Mouse (Mus musculus) Muller cell, postnatal 12 days (primary cell): ENCODE measurements at regions not wholly inside any gene's neighbourhood (a gene's known extent, or its start where the extent isn't known, plus 50 kb on each side); places are given as distances from the start of the nearest gene placed in this dataset.

Experiments used
- DNase-seq: peaks from one replicate; pipeline ENCODE4 v3.0.0-alpha.2; 2015; ENCODE audit errors: inconsistent ontology term

GRCm38 (mm10) chr11:64230071-64230470 lies 150.8 kb upstream of the Cox10 start:
- DNase-seq: no peak

GRCm38 (mm10) chr11:64220888-64221287 lies 141.6 kb upstream of the Cox10 start:
- DNase-seq: no peak

- DNase-seq: no peak
Measured at GRCm38 (mm10) chr11:64217181-64217580, 137.9 kb upstream of the Cox10 start.

GRCm38 (mm10) chr11:64210916-64211315 lies 131.6 kb upstream of the Cox10 start:
- no peak for DNase-seq

GRCm38 (mm10) chr11:64208306-64208705 lies 129.0 kb upstream of the Cox10 start:
- no peak for DNase-seq

GRCm38 (mm10) chr11:64207358-64207864 lies 128.1 kb upstream of the Cox10 start:
- DNase-seq: peak; percentile 42

GRCm38 (mm10) chr11:64206155-64206554 lies 126.9 kb upstream of the Cox10 start:
- peak; percentile 70 for DNase-seq

- DNase-seq: no peak
Measured at GRCm38 (mm10) chr11:64205069-64205468, 125.8 kb upstream of the Cox10 start.

GRCm38 (mm10) chr11:64204305-64204704 lies 125.0 kb upstream of the Cox10 start:
- no peak for DNase-seq

- no peak for DNase-seq
Measured at GRCm38 (mm10) chr11:64200874-64201273, 121.6 kb upstream of the Cox10 start.

- no peak for DNase-seq
Measured at GRCm38 (mm10) chr11:64195272-64195671, 116.0 kb upstream of the Cox10 start.

GRCm38 (mm10) chr11:64188701-64189100 lies 109.4 kb upstream of the Cox10 start:
- DNase-seq: no peak

GRCm38 (mm10) chr11:64187488-64188444 lies 108.5 kb upstream of the Cox10 start:
- DNase-seq: no peak

- DNase-seq: no peak
Measured at GRCm38 (mm10) chr11:64187007-64187406, 107.7 kb upstream of the Cox10 start.

GRCm38 (mm10) chr11:64186590-64186989 lies 107.3 kb upstream of the Cox10 start:
- DNase-seq: no peak

- DNase-seq: peak; percentile 36
Measured at GRCm38 (mm10) chr11:64180036-64180435, 100.8 kb upstream of the Cox10 start.

GRCm38 (mm10) chr11:64173421-64174062 lies 94.3 kb upstream of the Cox10 start:
- no peak for DNase-seq

- no peak for DNase-seq
Measured at GRCm38 (mm10) chr11:64172926-64173325, 93.7 kb upstream of the Cox10 start.

- peak; percentile 49 for DNase-seq
Measured at GRCm38 (mm10) chr11:64168626-64169025, 89.4 kb upstream of the Cox10 start.

- DNase-seq: no peak
Measured at GRCm38 (mm10) chr11:64164796-64165195, 85.5 kb upstream of the Cox10 start.

- DNase-seq: no peak
Measured at GRCm38 (mm10) chr11:64158281-64158680, 79.0 kb upstream of the Cox10 start.

- DNase-seq: no peak
Measured at GRCm38 (mm10) chr11:64156640-64157039, 77.4 kb upstream of the Cox10 start.

GRCm38 (mm10) chr11:64139483-64139882 lies 60.2 kb upstream of the Cox10 start:
- DNase-seq: no peak
